Mouse (Mus musculus) liver, postnatal 0 days (tissue): ENCODE measurements at regions not wholly inside any gene's neighbourhood (a gene's known extent, or its start where the extent isn't known, plus 50 kb on each side); places are given as distances from the start of the nearest gene placed in this dataset.

Source experiments
- CTCF ChIP-seq: sonication (generic); IDR thresholded peaks from 2 replicates; pipeline ENCODE4 v1.5.1; 2016; ENCODE audit warnings: antibody characterized with exemption, low read depth
- EP300 ChIP-seq: IDR thresholded peaks from 2 replicates; pipeline ENCODE4 v1.6.1; 2016; ENCODE audit warnings: antibody characterized with exemption, low read depth, mild to moderate bottlenecking

DNA sequence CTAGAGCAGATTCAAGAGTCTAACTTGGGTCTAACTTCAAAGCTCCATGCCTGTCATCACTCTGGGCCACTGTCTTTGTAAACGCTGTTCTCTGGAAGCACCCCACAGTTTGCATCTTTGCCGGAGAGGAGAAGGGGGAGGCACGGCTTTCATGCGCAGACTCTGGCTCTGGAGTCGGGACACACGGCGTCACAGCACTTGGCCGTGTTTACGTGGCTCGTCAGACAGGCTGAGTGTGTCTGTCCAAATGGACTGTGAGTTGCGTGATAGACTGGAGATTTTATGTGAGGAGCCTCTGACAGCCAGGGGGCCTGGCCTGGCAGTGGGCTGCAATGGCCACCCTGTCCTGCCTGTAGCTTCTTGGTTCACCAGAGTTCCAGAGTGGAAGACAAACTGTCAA is 142.6 kb downstream of the Fgf18 start:
- no peak for TF ChIP-seq CTCF
- no peak for TF ChIP-seq EP300
